Mouse (Mus musculus) kidney, adult 18-20 months (tissue): ENCODE results near the gene Ptpn13.

Experiments
- DNase-seq: peaks from one replicate; pipeline ENCODE4 v3.0.0; 2021

Ptpn13 gene

GRCm38 (mm10) chr5:103526668-103527436 lies 101.9 kb downstream of the Ptpn13 start:
- DNase-seq, result peak; percentile 18

GRCm38 (mm10) chr5:103527437-103527718 lies 102.4 kb downstream of the Ptpn13 start:
- DNase-seq, result peak; percentile 53

- DNase-seq, result no peak
Observed at GRCm38 (mm10) chr5:103530214-103530613, 105.2 kb downstream of the Ptpn13 start.

- DNase-seq, result peak; percentile 67
Observed at GRCm38 (mm10) chr5:103532841-103533390, 107.9 kb downstream of the Ptpn13 start.

- peak; percentile 25 for DNase-seq
Observed at GRCm38 (mm10) chr5:103534454-103534853, 109.5 kb downstream of the Ptpn13 start.

GRCm38 (mm10) chr5:103537429-103537828 lies 112.4 kb downstream of the Ptpn13 start:
- DNase-seq, result no peak

- DNase-seq, result no peak
Observed at GRCm38 (mm10) chr5:103540612-103541011, 115.6 kb downstream of the Ptpn13 start.

GRCm38 (mm10) chr5:103541136-103541535 lies 116.1 kb downstream of the Ptpn13 start:
- DNase-seq, result no peak

GRCm38 (mm10) chr5:103541542-103541941 lies 116.5 kb downstream of the Ptpn13 start:
- DNase-seq, result no peak

- no peak for DNase-seq
Observed at GRCm38 (mm10) chr5:103545381-103546000, 120.5 kb downstream of the Ptpn13 start.

GRCm38 (mm10) chr5:103554769-103555168 lies 129.8 kb downstream of the Ptpn13 start:
- DNase-seq, result no peak

GRCm38 (mm10) chr5:103560546-103560945 lies 135.6 kb downstream of the Ptpn13 start:
- DNase-seq, result peak; percentile 20

GRCm38 (mm10) chr5:103568034-103568433 lies 143.0 kb downstream of the Ptpn13 start:
- peak; percentile 13 for DNase-seq

GRCm38 (mm10) chr5:103569446-103569845 lies 144.5 kb downstream of the Ptpn13 start:
- DNase-seq, result no peak

- no peak for DNase-seq
Observed at GRCm38 (mm10) chr5:103579680-103580420, 154.9 kb downstream of the Ptpn13 start.

- DNase-seq, result no peak
Observed at GRCm38 (mm10) chr5:103587219-103587618, 162.2 kb downstream of the Ptpn13 start.

GRCm38 (mm10) chr5:103591846-103592245 lies 166.9 kb downstream of the Ptpn13 start:
- no peak for DNase-seq

GRCm38 (mm10) chr5:103592706-103593105 lies 167.7 kb downstream of the Ptpn13 start:
- DNase-seq, result no peak

- DNase-seq, result no peak
Observed at GRCm38 (mm10) chr5:103593575-103593974, 168.6 kb downstream of the Ptpn13 start.

GRCm38 (mm10) chr5:103595394-103596226 lies 170.6 kb downstream of the Ptpn13 start:
- no peak for DNase-seq

GRCm38 (mm10) chr5:103596467-103597146 lies 171.6 kb downstream of the Ptpn13 start:
- no peak for DNase-seq

- no peak for DNase-seq
Observed at GRCm38 (mm10) chr5:103597604-103598003, 172.6 kb downstream of the Ptpn13 start.
